Mouse (Mus musculus) hindbrain, embryonic 12.5 days (tissue): Measurements from ENCODE around the gene Cyb5r1. TPM values are rescaled to one million over a fixed set of nuclear protein-coding genes. Genes with fewer than 3 reads are reported as not detected.
"Not testable (repeated sequence)": the region's sequence is repeated elsewhere in the genome, so short reads cannot be mapped to it uniquely, and the experiment has no call there.

Source experiments
- ATAC-seq: fragments of 200-750 bp; cut with Nextera tagmentation; 2 replicates; pipeline ENCODE4 v1.8.0; 2017; ENCODE audit warnings: moderate TSS enrichment; ENCODE audit not compliant: low FRiP score
- H3K27ac ChIP-seq: fragments of 300-500 bp; sonication (generic); 2 replicates; pipeline ENCODE4 v1.5.1; 2016; ENCODE audit warnings: mild to moderate bottlenecking
- H3K27me3 ChIP-seq: fragments of 300-500 bp; sonication (generic); 2 replicates; pipeline ENCODE4 v1.6.1; 2016; ENCODE audit warnings: mild to moderate bottlenecking
- H3K36me3 ChIP-seq: fragments of 300-500 bp; sonication (generic); 2 replicates; pipeline ENCODE4 v1.6.1; 2016; ENCODE audit warnings: mild to moderate bottlenecking
- H3K4me1 ChIP-seq: fragments of 300-500 bp; sonication (generic); 2 replicates; pipeline ENCODE4 v1.6.1; 2016
- H3K4me2 ChIP-seq: fragments of 300-500 bp; sonication (generic); replicated peaks from 2 replicates; pipeline ENCODE4 v1.6.1; 2016; ENCODE audit warnings: mild to moderate bottlenecking
- H3K4me3 ChIP-seq: fragments of 300-500 bp; sonication (generic); 2 replicates; pipeline ENCODE4 v1.5.1; 2016; ENCODE audit warnings: mild to moderate bottlenecking
- H3K9ac ChIP-seq: fragments of 300-500 bp; sonication (generic); 2 replicates; pipeline ENCODE4 v1.6.1; 2016; ENCODE audit warnings: mild to moderate bottlenecking, moderate library complexity
- H3K9me3 ChIP-seq: fragments of 300-500 bp; sonication (generic); replicated peaks from 2 replicates; pipeline ENCODE4 v1.6.1; 2016; ENCODE audit warnings: mild to moderate bottlenecking
- WGBS: fragments of 180-500 bp; shearing (Covaris S2); methylation state at CpG from one replicate; pipeline ENCODE4 v1.1.7; 2016; 5-methylcytosine and 5-hydroxymethylcytosine counted together
- polyA plus RNA-seq: library from polyadenylated mRNA; unstranded; fragments of >200 nt; fragmentation: Nextera tagmentation; extraction: Ambion mirVana; gene quantifications from 2 replicates; pipeline ENCODE4 v1.2.1, GENCODE M21; 2016

The Cyb5r1 gene
- polyA plus RNA-seq, 1 experiment from 2014 or later = 24.1 TPM

DNA sequence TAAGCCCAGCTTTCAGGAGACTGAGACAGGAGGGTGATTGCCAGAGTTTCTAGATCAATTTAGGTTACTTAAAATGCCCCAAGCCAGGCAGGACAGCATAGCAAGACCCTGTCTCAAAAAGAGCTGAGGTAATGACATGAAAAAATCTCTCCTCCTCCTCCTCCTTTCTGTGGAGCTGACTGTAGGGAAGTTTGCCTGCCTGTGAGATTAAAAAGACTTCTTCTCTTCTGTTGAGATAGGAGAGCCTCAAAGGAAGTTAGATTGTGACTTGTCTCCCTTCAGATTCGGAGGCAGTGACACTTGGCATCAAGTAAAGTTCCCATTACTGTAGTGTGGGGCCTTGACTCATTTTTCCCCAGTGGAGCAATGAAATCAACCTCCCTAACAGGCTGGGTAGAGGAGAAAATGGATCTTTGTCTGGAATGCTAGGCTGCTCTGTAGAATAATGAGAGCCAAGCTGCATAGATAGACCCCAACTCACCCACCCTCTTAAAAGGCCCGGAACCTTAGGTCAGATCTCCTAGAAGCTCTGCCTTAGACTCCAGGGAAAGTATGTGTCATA lies 13.1 kb downstream of the Cyb5r1 start:
- 86% methylated on average over 2 of the region's 2 CpGs for WGBS
- Histone ChIP-seq H3K9me3 (no peaks in the 10 kb centered on the region), H3K4me2 (no peak overlapping the region), H3K27me3 (no peaks in the 10 kb centered on the region), H3K4me3 (no peak overlapping the region), H3K27ac (no peak overlapping the region), H3K9ac (no peak overlapping the region), H3K36me3 (peaks cover 10% of the 10 kb centered on the region; the same call in 1 of the 2 replicates), H3K4me1 (peaks cover 43% of the 10 kb centered on the region)
- ATAC-seq = no peak

DNA sequence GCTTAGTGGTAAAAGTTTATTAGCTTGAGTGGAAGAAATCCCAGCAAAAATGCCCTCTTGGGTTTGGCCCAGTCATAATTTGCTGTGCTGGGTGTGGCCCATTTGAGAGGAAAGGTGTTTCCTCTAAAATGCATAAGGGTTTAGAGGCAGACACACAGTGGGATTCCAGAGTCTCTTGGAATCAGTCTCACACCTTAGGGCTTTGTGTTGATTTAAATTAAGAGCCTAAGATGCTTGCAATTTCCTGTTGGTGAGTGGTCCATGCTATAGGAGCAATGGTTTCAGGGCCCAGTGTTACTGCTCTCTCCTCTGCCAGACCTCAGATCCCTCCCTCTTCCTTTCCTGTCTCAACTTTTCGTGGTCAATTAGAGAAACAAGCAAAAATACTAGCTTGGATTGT lies 13.8 kb downstream of the Cyb5r1 start:
- H3K9ac ChIP-seq = no peak overlapping the region
- no peak overlapping the region for H3K4me3 ChIP-seq
- H3K9me3 ChIP-seq = no peaks in the 10 kb centered on the region
- no peak overlapping the region for H3K4me2 ChIP-seq
- no peaks in the 10 kb centered on the region for H3K27me3 ChIP-seq
- peaks cover 41% of the 10 kb centered on the region for H3K4me1 ChIP-seq
- 72% methylated on average over 1 of the region's 1 CpGs for WGBS
- no peak overlapping the region; the same call in 1 of the 2 replicates for H3K27ac ChIP-seq
- H3K36me3 ChIP-seq = peaks cover 15% of the 10 kb centered on the region
- no peak for ATAC-seq

DNA sequence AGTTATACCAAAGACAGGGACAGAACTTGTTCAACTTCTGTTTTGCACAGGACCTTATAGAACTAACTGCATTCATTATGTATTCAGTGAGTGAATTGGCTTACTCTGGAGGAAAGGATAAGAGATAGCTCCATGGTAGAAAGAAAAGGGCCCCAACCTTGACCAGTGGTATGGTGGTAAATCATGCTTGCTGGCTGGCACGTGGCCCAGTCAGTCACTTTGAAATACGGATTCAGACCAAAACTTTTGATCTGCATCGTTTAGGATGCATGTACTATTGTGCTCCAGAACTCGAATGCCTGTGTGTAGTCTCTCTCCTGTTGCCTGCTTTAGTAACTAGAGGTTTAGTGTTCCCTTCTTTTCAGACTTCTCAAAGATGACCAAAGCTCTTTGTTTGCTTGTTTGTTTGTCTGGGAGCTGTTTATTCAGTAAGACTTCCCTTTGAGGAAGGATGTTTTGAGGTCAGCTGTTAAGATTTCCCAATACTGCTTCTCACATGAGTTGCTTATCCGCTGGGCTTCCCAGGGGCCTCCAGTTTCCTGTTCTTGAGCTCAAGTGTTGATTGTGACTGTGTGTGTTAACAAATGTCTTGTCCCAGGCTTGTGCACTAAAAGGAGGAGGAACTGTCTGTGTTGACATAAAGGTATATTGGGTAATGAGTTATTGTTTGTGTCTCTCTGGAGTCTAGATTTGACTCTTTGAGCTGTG lies 14.5 kb downstream of the Cyb5r1 start:
- no peak overlapping the region for H3K9ac ChIP-seq
- peaks cover 23% of the 10 kb centered on the region for H3K36me3 ChIP-seq
- no peak overlapping the region for H3K4me2 ChIP-seq
- no peak for ATAC-seq
- peaks cover 34% of the 10 kb centered on the region for H3K4me1 ChIP-seq
- WGBS = 68% methylated on average over 5 of the region's 5 CpGs
- 0 out of 2 replicates have a peak overlapping the region, but pooled peaks have one; percentile 4 for H3K27ac ChIP-seq
- H3K4me3 ChIP-seq = no peak overlapping the region
- no peaks in the 10 kb centered on the region for H3K27me3 ChIP-seq
- no peaks in the 10 kb centered on the region for H3K9me3 ChIP-seq

DNA sequence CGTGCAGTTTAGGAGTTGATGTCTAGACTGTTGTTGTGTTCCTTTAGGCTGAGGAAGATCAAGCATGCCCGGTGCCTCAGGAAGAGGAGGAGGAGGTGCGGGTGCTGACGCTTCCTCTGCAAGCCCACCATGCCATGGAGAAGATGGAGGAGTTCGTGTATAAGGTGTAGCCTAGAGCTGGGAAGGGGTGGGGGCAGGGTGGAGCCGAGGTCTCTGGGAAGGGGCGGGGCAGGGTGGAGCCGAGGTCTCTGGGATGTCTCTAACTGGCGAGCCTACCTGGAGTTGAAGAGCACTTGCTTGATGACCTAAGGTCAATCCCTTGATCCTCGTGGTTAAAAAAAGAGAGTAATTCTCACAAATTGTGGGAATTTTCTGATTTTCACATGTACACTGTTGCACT lies 18.6 kb downstream of the Cyb5r1 start:
- no peak overlapping the region for H3K27ac ChIP-seq
- no peak overlapping the region for H3K4me2 ChIP-seq
- no peak overlapping the region for H3K9ac ChIP-seq
- no peak for ATAC-seq
- peaks cover 62% of the 10 kb centered on the region for H3K36me3 ChIP-seq
- no peak overlapping the region for H3K4me3 ChIP-seq
- H3K4me1 ChIP-seq = peaks cover 12% of the 10 kb centered on the region
- no peaks in the 10 kb centered on the region for H3K27me3 ChIP-seq
- no peaks in the 10 kb centered on the region for H3K9me3 ChIP-seq
- 82% methylated on average over 10 of the region's 10 CpGs for WGBS

DNA sequence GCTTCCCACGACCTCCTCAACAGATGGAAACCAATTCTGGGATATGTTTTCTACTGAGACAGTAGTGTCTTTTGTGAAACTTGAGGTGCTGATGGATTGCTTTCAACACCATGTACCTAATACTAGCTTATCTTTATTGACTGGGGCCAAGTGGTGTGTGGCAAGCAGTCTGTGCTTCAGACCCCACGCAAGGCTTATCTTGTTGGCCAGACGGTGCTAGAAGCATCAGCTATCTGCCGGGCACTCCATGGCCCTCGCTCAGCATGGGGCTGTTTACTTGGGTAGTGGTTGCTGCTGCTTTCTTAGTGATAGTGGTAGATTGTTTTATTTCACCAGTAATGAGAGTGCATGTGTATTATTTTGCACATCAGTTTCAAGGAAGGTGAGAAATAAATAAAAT lies 20.9 kb downstream of the Cyb5r1 start:
- no peak overlapping the region for H3K4me2 ChIP-seq
- WGBS = 81% methylated on average over 5 of the region's 5 CpGs
- H3K36me3 ChIP-seq = peaks cover 80% of the 10 kb centered on the region
- ATAC-seq = no peak
- no peak overlapping the region for H3K27ac ChIP-seq
- no peak overlapping the region for H3K4me3 ChIP-seq
- no peaks in the 10 kb centered on the region for H3K4me1 ChIP-seq
- H3K9ac ChIP-seq = no peak overlapping the region
- no peaks in the 10 kb centered on the region for H3K27me3 ChIP-seq
- no peaks in the 10 kb centered on the region for H3K9me3 ChIP-seq

DNA sequence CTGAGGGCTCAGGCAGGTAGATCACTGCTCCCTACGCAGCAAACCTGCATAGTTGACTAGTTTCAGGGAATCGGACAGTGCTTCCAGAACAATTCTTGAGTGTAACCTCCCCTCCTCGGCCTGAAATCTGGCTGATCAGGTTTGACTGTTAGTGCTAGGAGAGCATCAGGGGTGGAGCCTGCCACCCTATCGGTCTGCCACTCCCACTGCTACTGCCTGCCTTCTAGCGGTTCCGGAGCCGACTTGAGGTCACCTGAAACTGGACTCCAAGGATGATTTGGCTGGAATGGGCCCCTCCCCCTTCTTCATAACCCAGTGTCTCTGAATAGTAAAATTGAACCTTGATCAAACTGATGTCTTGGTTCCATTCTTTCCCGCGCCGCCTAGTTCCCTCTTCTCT lies 27.6 kb downstream of the Cyb5r1 start:
- WGBS = 86% methylated on average over 10 of the region's 10 CpGs
- Histone ChIP-seq H3K27ac (no peak overlapping the region), H3K9me3 (no peaks in the 10 kb centered on the region), H3K27me3 (no peaks in the 10 kb centered on the region), H3K4me3 (no peak overlapping the region), H3K9ac (no peak overlapping the region), H3K4me1 (no peaks in the 10 kb centered on the region), H3K4me2 (no peak overlapping the region), H3K36me3 (peaks cover 47% of the 10 kb centered on the region)
- ATAC-seq = no peak

DNA sequence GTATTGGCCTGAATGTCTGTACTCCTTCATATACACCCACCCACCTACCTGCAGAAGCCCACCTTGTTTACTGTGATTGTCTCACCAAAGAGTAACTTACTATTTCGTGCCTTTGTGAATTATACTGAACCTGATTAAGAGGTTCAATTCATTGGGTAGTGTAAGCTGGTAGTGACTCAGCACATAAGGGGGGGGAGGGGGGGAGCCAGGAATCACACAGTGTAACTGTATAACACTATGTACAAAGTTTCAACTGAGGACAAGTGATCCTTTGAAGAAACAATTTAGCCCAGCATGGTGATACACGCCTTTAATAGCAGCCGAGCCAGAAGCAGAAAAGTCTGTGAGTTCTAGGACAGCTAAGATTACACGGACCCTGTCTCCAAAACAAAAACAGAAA lies 28.1 kb downstream of the Cyb5r1 start:
- Histone ChIP-seq H3K36me3 (peaks cover 42% of the 10 kb centered on the region), H3K27me3 (no peaks in the 10 kb centered on the region)
- ATAC-seq = no peak

DNA sequence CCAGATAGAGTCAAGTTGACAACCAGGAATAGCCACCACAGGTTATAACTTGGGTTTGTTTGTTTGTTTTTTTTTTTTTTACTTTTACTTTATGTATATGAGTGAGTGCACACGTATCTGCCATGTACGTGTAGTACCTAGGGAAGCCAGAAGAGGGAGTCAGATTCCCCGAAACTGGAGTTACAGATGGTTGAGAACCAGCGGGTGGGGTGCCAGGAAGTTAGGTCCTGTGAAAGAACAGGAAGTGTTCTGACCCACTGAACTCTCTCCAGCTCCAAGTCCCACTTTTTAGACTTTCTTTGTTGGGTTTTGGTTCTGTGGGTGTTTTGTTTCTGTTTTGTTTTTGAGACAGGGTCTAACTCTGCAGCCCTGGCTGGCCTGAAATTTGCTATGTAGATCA lies 30.1 kb downstream of the Cyb5r1 start:
- 28% methylated on average over 4 of the region's 4 CpGs for whole genome bisulfite sequencing
- Histone ChIP-seq H3K27ac (no peak overlapping the region), H3K27me3 (no peaks in the 10 kb centered on the region), H3K9ac (no peak overlapping the region), H3K4me2 (no peak overlapping the region), H3K36me3 (peaks cover 28% of the 10 kb centered on the region), H3K9me3 (no peaks in the 10 kb centered on the region), H3K4me3 (no peak overlapping the region), H3K4me1 (no peaks in the 10 kb centered on the region)
- no peak for ATAC-seq

More for the DNA sequence above, 28.1 kb downstream of the Cyb5r1 start:
- Histone ChIP-seq H3K4me1 (no peaks in the 10 kb centered on the region), H3K27ac (no peak overlapping the region), H3K4me2 (no peak overlapping the region), H3K4me3 (no peak overlapping the region), H3K9ac (no peak overlapping the region), H3K9me3 (no peaks in the 10 kb centered on the region)
- 92% methylated on average over 4 of the region's 4 CpGs for WGBS

DNA sequence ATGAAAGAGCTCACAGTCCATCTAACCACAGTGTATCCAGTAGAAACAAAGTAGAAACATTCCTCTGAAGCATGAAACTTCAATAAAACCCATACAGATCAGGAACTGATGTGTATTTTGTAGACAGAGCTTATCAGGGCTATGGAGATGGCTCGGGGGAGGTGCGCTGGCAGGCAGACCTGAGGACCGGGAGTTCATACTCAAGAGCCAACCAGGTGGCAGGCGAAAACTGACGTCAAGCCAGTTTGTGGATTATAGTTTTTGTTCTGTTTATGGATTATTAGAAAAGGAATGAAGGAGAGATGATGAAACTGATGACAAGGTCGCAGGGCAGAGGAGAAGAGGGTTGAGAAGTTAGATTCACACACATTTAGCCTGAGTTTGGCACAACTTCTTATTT lies 35.1 kb downstream of the Cyb5r1 start:
- 91% methylated on average over 6 of the region's 6 CpGs for WGBS
- H3K4me3 ChIP-seq = no peak overlapping the region
- no peaks in the 10 kb centered on the region for H3K4me1 ChIP-seq
- H3K36me3 ChIP-seq = no peaks in the 10 kb centered on the region
- H3K27me3 ChIP-seq = no peaks in the 10 kb centered on the region
- no peaks in the 10 kb centered on the region for H3K9me3 ChIP-seq
- H3K9ac ChIP-seq = no peak overlapping the region
- ATAC-seq = no peak
- no peak overlapping the region for H3K4me2 ChIP-seq
- no peak overlapping the region for H3K27ac ChIP-seq

DNA sequence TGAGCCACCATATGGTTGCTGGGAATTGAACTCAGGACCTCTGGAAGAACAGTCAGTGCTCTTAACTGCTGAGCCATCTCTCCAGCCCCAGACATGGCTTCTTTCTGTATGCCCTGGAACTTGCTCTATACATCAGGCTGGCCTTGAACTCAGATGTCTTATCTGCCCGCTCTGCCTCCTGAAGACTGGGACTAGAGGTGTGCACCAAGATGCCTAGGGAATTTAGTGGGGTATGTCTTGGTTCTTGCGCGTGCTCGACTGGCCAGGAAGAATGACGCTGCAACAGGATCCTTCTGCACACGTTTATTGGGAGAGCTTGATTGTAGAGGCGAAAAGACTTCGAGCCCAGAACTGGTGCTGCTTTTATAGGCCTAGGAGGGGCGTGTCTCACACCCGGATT lies 36.4 kb downstream of the Cyb5r1 start:
- not testable (repeated sequence) for H3K36me3 ChIP-seq, H3K27ac ChIP-seq, ATAC-seq, H3K4me2 ChIP-seq, H3K27me3 ChIP-seq, H3K4me3 ChIP-seq, H3K9ac ChIP-seq, H3K9me3 ChIP-seq, H3K4me1 ChIP-seq
- 93% methylated on average over 8 of the region's 10 CpGs for WGBS

DNA sequence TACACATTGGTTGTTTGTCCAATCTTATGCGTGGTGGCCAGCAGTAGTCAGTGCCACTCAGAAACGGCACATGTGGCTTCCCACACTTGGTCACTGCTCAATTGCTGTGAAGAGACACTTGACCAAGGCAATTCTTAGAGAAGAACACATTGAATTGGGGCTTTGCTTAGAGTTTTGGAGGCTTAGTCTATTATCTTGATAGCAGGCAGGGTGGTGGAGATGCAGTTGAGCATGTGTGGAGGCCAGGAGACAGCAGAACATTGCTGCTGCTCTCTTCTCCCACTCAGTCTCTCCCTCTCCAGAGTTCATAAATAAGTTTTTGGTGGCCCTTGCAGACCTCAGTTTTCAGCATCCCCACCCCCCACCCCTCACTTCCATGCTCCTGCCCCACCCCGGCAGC lies 37.0 kb downstream of the Cyb5r1 start:
- Histone ChIP-seq H3K9ac (no peak overlapping the region), H3K36me3 (no peaks in the 10 kb centered on the region), H3K27me3 (no peaks in the 10 kb centered on the region), H3K4me1 (no peaks in the 10 kb centered on the region), H3K9me3 (no peaks in the 10 kb centered on the region), H3K4me2 (no peak overlapping the region), H3K27ac (no peak overlapping the region), H3K4me3 (no peak overlapping the region)
- WGBS = 90% methylated on average over 3 of the region's 3 CpGs
- no peak for ATAC-seq

DNA sequence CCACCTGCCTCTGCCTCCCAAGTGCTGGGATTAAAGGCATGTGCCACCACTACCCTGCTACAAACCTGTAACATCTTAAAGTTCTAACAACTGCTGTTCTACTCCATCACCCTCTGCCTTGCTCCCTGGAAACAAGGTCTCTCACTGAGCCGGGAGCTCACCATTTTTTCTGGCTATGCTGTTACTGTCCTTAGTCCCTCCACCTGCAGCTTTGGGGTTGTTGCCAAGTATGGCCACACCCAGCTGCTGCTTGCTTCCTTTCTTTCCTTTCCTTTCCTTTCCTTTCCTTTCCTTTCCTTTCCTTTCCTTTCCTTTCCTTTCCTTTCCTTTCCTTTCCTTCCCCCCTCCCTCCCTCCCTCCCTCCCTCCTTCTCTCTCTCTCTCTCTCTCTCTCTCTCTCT lies 37.9 kb downstream of the Cyb5r1 start:
- ATAC-seq, H3K9ac ChIP-seq, H3K4me1 ChIP-seq, H3K36me3 ChIP-seq, H3K9me3 ChIP-seq, H3K4me3 ChIP-seq, H3K27me3 ChIP-seq, H3K4me2 ChIP-seq, H3K27ac ChIP-seq: not testable (repeated sequence)
- WGBS = 91% methylated on average over 1 of the region's 1 CpGs

DNA sequence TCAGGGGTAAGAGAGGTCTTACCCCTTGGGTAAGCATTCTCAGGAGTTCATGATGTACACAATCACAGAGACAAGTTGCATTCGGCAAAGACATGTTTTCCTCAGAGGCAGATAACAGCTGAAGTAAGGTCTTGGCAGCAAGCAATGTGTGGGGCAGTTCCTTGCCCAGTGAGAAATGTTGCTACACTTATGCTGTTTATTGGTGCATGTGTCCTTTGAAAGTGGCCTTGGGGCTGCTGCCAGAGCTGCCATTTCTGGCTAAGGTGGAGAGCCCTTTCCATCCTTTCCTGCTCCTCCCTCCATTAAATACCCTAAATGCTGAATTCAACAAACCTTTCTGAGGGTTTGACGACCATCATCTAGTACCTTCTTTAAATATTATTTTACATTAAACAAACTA lies 40.1 kb downstream of the Cyb5r1 start:
- H3K27ac ChIP-seq = no peak overlapping the region
- H3K9ac ChIP-seq = no peak overlapping the region
- 93% methylated on average over 2 of the region's 2 CpGs for WGBS
- ATAC-seq = no peak
- H3K27me3 ChIP-seq = no peaks in the 10 kb centered on the region
- H3K4me3 ChIP-seq = no peak overlapping the region
- H3K4me1 ChIP-seq = no peaks in the 10 kb centered on the region
- no peak overlapping the region for H3K4me2 ChIP-seq
- H3K36me3 ChIP-seq = no peaks in the 10 kb centered on the region
- no peaks in the 10 kb centered on the region for H3K9me3 ChIP-seq
